Mouse (Mus musculus) NIH3T3 (cell line): ENCODE data around the gene Pcp4l1.

ENCODE experiments used
- DNase-seq: peaks from one replicate; pipeline ENCODE4 v3.0.0-alpha.2; 2012; ENCODE audit warnings: low read depth

Gene Pcp4l1

DNA sequence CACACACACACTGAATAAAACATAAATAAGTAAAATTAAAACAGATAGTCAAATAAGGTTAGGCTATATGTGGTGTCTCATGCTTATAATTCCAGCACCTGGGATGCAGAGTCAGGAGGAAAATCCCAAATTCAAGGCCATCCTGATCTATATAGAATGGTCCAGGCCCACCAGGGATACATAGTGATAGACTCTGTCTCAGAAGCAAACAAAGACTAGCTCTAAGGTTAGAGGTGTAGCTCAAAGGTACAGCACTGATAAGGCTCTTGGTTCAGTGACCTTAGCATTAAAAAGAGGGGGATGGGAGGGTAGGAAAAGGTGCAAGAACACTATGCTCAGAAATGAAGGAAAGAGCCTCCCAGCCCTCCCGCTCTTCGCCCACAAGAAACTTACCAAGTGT lies 60.5 kb downstream of the Pcp4l1 start:
- DNase-seq = no peak

GRCm38 (mm10) chr1:171130971-171131370 lies 65.1 kb downstream of the Pcp4l1 start:
- no peak for DNase-seq

- DNase-seq = no peak
Observed at GRCm38 (mm10) chr1:171129251-171129650, 66.8 kb downstream of the Pcp4l1 start.

GRCm38 (mm10) chr1:171124398-171124797 lies 71.7 kb downstream of the Pcp4l1 start:
- DNase-seq = no peak
